15 mouse cellular contexts compared by ENCODE assay signal in the genomic region with DNA sequence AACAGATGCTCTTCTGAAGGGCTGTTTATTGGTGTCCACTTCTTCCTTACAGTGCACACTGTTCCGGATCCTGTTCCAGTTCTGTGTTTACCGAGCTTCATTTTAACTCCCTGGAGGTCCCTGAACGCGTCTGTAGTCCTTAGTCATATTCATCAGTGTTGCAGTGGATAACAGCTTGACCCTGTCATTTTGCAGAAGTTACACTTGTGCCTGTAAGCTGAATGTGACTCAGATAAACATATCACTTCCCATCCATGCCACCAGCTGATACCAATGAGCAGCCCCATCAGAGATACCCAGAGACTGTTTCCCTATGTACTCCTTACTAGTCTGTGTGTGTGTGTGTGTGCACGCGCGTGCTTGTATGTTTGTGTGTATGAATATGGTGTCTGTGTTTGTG. TPM values are rescaled to one million over a fixed set of nuclear protein-coding genes. Genes with fewer than 3 reads are reported as not detected.
DNase-seq lines count a peak whose midpoint lies in the region; ATAC-seq and TF ChIP-seq lines count a peak whose summit lies in the region.
"Had no signal": no experiment of that assay in that cellular context is flagged by ENCODE, and none has a peak within 500 bp of the region (broad histone marks: within the 10 kb centered on the region; RNA-seq: fewer than 3 reads in every experiment).

No protein-coding gene starts in this region.

- TF ChIP-seq EP300 in lung, postnatal 0 days (IDR thresholded peaks at IDR 0.05): peak; percentile 68
- peak; percentile 97 for TF ChIP-seq EP300 in liver, embryonic 14.5 days (IDR thresholded peaks at IDR 0.05; ENCODE audit: low read depth)

- DNase-seq in lung, postnatal 0 days (ENCODE audit: low spot score): peak; percentile 86
- no peak for DNase-seq in lung, postnatal 14 days
- DNase-seq in liver, embryonic 14.5 days (ENCODE audit: low read depth in 3 of 3, low spot score in 3 of 3): peak; percentile 59 to 75 (median 71)
- no peak for DNase-seq in layer of hippocampus, postnatal 25 days (ENCODE audit: extremely low spot score in 1 of 2, low spot score in 1 of 2)
- DNase-seq in left cerebral cortex, postnatal 14 days (ENCODE audit: low spot score in 2 of 2): no peak
- DNase-seq in frontal cortex, postnatal 25 days (ENCODE audit: low spot score in 2 of 2): no peak
- DNase-seq: adrenal gland, adult 8-10 months; right cerebral cortex, postnatal 4 days had no signal

- ATAC-seq in lung, postnatal 0 days: peak; percentile 76
- ATAC-seq in erythroblast, adult 5-6 weeks (replicated peaks; ENCODE audit: low FRiP score, poor library complexity, severe bottlenecking): peak; percentile 90
- peak; percentile 98 for ATAC-seq in liver, embryonic 14.5 days (ENCODE audit: insufficient read depth)
- ATAC-seq in stomach, embryonic 16.5 days (ENCODE audit: insufficient read depth, low FRiP score): peak; percentile 55; the same call in 1 of the 2 replicates

- no peak for TF ChIP-seq CTCF in lung, postnatal 0 days (IDR thresholded peaks at IDR 0.05)
- TF ChIP-seq CTCF in liver, embryonic 14.5 days (IDR thresholded peaks at IDR 0.05; ENCODE audit: low read depth): no peak

- H3K4me1 ChIP-seq in lung, postnatal 0 days (ENCODE audit: insufficient read depth, low read depth, low read length): peaks cover 5% of the 10 kb centered on the region; the same call in 1 of the 2 replicates
- peaks cover 29 to 52% of the 10 kb centered on the region in 2 experiments for H3K4me1 ChIP-seq in liver, embryonic 14.5 days (replicated peaks; ENCODE audit: control insufficient read depth in 2 of 2, insufficient read depth in 2 of 2, low read length in 1 of 2)
- 0 out of 2 replicates have a peak, but pooled peaks cover 8% of the 10 kb centered on the region for H3K4me1 ChIP-seq in stomach, embryonic 16.5 days (ENCODE audit: control insufficient read depth, insufficient read depth, low read length)
- H3K4me1 ChIP-seq: midbrain, embryonic 10.5 days; neural tube, embryonic 12.5 days had no signal

- no peak overlapping the region for H3K9ac ChIP-seq in lung, postnatal 0 days (replicated peaks; ENCODE audit: low read depth)
- peak overlapping the region; percentile 53 for H3K9ac ChIP-seq in liver, embryonic 14.5 days (replicated peaks)
- H3K9ac ChIP-seq in stomach, embryonic 16.5 days (ENCODE audit: low read length): no peak overlapping the region
- H3K9ac ChIP-seq: kidney, embryonic 15.5 days; neural tube, embryonic 12.5 days had no signal

- intact Hi-C loops in left cerebral cortex, postnatal 14 days (cut with DNase I): no loop called here

- no peak overlapping the region for H3K27ac ChIP-seq in lung, postnatal 0 days (ENCODE audit: low read length)
- peak overlapping the region; percentile 87 for H3K27ac ChIP-seq in liver, embryonic 14.5 days
- H3K27ac ChIP-seq in stomach, embryonic 16.5 days (ENCODE audit: low read length): no peak overlapping the region
- H3K27ac ChIP-seq: forebrain, embryonic 10.5 days; kidney, embryonic 15.5 days; left cerebral cortex, adult 2 months; midbrain, embryonic 10.5 days; neural tube, embryonic 12.5 days had no signal

- H3K27me3 ChIP-seq in lung, postnatal 0 days (replicated peaks; ENCODE audit: insufficient read depth, low read length): no peaks in the 10 kb centered on the region
- no peaks in the 10 kb centered on the region for H3K27me3 ChIP-seq in liver, embryonic 14.5 days (ENCODE audit: control insufficient read depth, insufficient read depth, low read length)
- no peaks in the 10 kb centered on the region for H3K27me3 ChIP-seq in stomach, embryonic 16.5 days (ENCODE audit: control insufficient read depth, insufficient read depth, low read length)
- H3K27me3 ChIP-seq: kidney, embryonic 15.5 days; neural tube, embryonic 12.5 days had no signal

- no peaks in the 10 kb centered on the region for H3K36me3 ChIP-seq in lung, postnatal 0 days (ENCODE audit: insufficient read depth, low read length)
- no peaks in the 10 kb centered on the region for H3K36me3 ChIP-seq in liver, embryonic 14.5 days (replicated peaks; ENCODE audit: control insufficient read depth, insufficient read depth, low read depth)
- H3K36me3 ChIP-seq in stomach, embryonic 16.5 days (ENCODE audit: control insufficient read depth, insufficient read depth, low read length): no peaks in the 10 kb centered on the region
- H3K36me3 ChIP-seq: forebrain, embryonic 10.5 days; kidney, embryonic 15.5 days; midbrain, embryonic 10.5 days; neural tube, embryonic 12.5 days had no signal

- H3K9me3 ChIP-seq in lung, postnatal 0 days (ENCODE audit: low read length): no peaks in the 10 kb centered on the region
- no peaks in the 10 kb centered on the region for H3K9me3 ChIP-seq in liver, embryonic 14.5 days (ENCODE audit: control insufficient read depth, low read length)
- no peaks in the 10 kb centered on the region for H3K9me3 ChIP-seq in stomach, embryonic 16.5 days (replicated peaks; ENCODE audit: control insufficient read depth, low read length)
- H3K9me3 ChIP-seq: forebrain, embryonic 10.5 days; kidney, embryonic 15.5 days; midbrain, embryonic 10.5 days; neural tube, embryonic 12.5 days had no signal

- no peak overlapping the region for H3K4me2 ChIP-seq in lung, postnatal 0 days (replicated peaks; ENCODE audit: low read depth, low read length)
- peak overlapping the region; percentile 56 for H3K4me2 ChIP-seq in liver, embryonic 14.5 days (ENCODE audit: low read depth)
- H3K4me2 ChIP-seq in stomach, embryonic 16.5 days (ENCODE audit: low read depth, low read length): no peak overlapping the region
- H3K4me2 ChIP-seq: kidney, embryonic 15.5 days; neural tube, embryonic 12.5 days had no signal

- 42% methylated on average over 7 of the region's 7 CpGs for WGBS in lung, postnatal 0 days
- WGBS in liver, embryonic 14.5 days (ENCODE audit: insufficient replicate concordance): 11% methylated on average over 7 of the region's 7 CpGs
- 59% methylated on average over 7 of the region's 7 CpGs for WGBS in stomach, embryonic 16.5 days

- H3K4me3 ChIP-seq in lung, postnatal 0 days (ENCODE audit: low read depth, low read length): no peak overlapping the region
- no peak overlapping the region for H3K4me3 ChIP-seq in liver, embryonic 14.5 days (ENCODE audit: insufficient read depth in 1 of 2, low read depth in 2 of 2, low read length in 2 of 2)
- H3K4me3 ChIP-seq in stomach, embryonic 16.5 days (replicated peaks; ENCODE audit: low read length): no peak overlapping the region
- H3K4me3 ChIP-seq: forebrain, embryonic 10.5 days; kidney, embryonic 15.5 days; left cerebral cortex, adult 2 months; midbrain, embryonic 10.5 days; neural tube, embryonic 12.5 days had no signal

RNA-seq across cellular contexts. Expression of a gene that starts 5.5 kb away (rescaled TPM):
- polyA plus RNA-seq in lung, postnatal 0 days (2015; fragmentation: Nextera tagmentation; extraction: Ambion mirVana): 13.5 and 14.1 TPM in 2 replicates
- 22.1 and 35.3 TPM in 2 replicates for total RNA-seq in erythroblast, adult 5-6 weeks (2015; ENCODE audit: low replicate concordance)
- total RNA-seq in erythroblast, adult 5-6 weeks (2017; ENCODE audit: low replicate concordance): 34.5 and 39.0 TPM in 2 replicates
- polyA plus RNA-seq in liver, embryonic 14.5 days (2012; rRNA removed): 2.7 and 2.9 TPM in 2 replicates
- polyA plus RNA-seq in liver, embryonic 14.5 days (2014; fragmentation: Nextera tagmentation; extraction: Ambion mirVana): 9.2 and 9.9 TPM in 2 replicates
- 11.4 and 12.3 TPM in 2 replicates for polyA plus RNA-seq in stomach, embryonic 16.5 days (2015; fragmentation: Nextera tagmentation; extraction: Ambion mirVana)
- total RNA-seq in layer of hippocampus, postnatal 25 days (2021): 1 to 10 TPM; 7.3 to 7.6 TPM
- 1 to 10 TPM; 2.5 to 3.5 TPM for total RNA-seq in left cerebral cortex, postnatal 14 days (2021)

Comparison
In these comparisons a context has a peak if more than half of its experiments do, and no peak if none do; other contexts are left out.
1. DNase-seq: peak in lung, postnatal 0 days (single experiment) and liver, embryonic 14.5 days (3 of 3); none in lung, postnatal 14 days (single experiment), layer of hippocampus, postnatal 25 days (0 of 2), left cerebral cortex, postnatal 14 days (0 of 2) and frontal cortex, postnatal 25 days (0 of 2).
2. Peak in every context shown above with its lines, with median percentiles within 50 percentile points of each other: ATAC-seq.